In genomic region chr19:15299474-15299873, GRCm38 (mm10) we compare ENCODE assay signal across 9 mouse cellular contexts.
DNase-seq lines count a peak whose midpoint lies in the region; ATAC-seq and TF ChIP-seq lines count a peak whose summit lies in the region.
"Had no signal": no experiment of that assay in that cellular context is flagged by ENCODE, and none has a peak within 500 bp of the region (broad histone marks: within the 10 kb centered on the region; RNA-seq: fewer than 3 reads in every experiment).

No protein-coding gene starts in this region.

- peak; percentile 67 to 69; a peak in 3 of 4 replicates for TF ChIP-seq CTCF in CH12.LX (conservative IDR thresholded peaks at IDR 0.05 in 1 of 2, IDR thresholded peaks at IDR 0.05 in 1 of 2; ENCODE audit: low read depth in 2 of 2, low read length in 2 of 2)

- no peaks in the 10 kb centered on the region for H3K36me3 ChIP-seq in CH12.LX (replicated peaks in 1 of 2; ENCODE audit: control insufficient read depth in 1 of 2, insufficient read depth in 1 of 2, low read length in 1 of 2)

- in situ Hi-C loops in CH12.LX (cut with MboI; ENCODE audit: low pct_ligation_motif_present, low pct_unique_long_range_greater_than_20kb, low sequenced_read_pairs) = no loop called here

- H3K27ac ChIP-seq in CH12.LX (ENCODE audit: insufficient read depth, low read depth) = no peak overlapping the region

- no peaks in the 10 kb centered on the region for H3K79me2 ChIP-seq in CH12.LX (replicated peaks; ENCODE audit: control insufficient read depth, extremely low read depth, insufficient read depth, poor library complexity, severe bottlenecking)

- no peaks in the 10 kb centered on the region for H3K9me3 ChIP-seq in CH12.LX (replicated peaks; ENCODE audit: low read length)

- peak; percentile 18 for TF ChIP-seq RAD21 in CH12.LX (IDR thresholded peaks at IDR 0.05; ENCODE audit: low read depth, low read length)

- no peak for ATAC-seq in cerebellum, adult (ENCODE audit: insufficient number of reproducible peaks, low FRiP score, low TSS enrichment)

- dilution Hi-C loops in CH12.LX (cut with MboI; ENCODE audit: extremely low pct_ligation_motif_present, extremely low pct_unique_long_range_greater_than_20kb, low sequenced_read_pairs) = no loop called here

- no peaks in the 10 kb centered on the region for H3K27me3 ChIP-seq in CH12.LX (replicated peaks)

- H3K4me3 ChIP-seq in CH12.LX (replicated peaks in 1 of 3; ENCODE audit: low read depth in 2 of 3, low read length in 2 of 3, poor library complexity in 1 of 3) = no peak overlapping the region
- H3K4me3 ChIP-seq: erythroblast, embryonic 14.5 days had no signal

- no peak overlapping the region for H3K4me2 ChIP-seq in CH12.LX (ENCODE audit: insufficient read depth, low read depth, poor library complexity, severe bottlenecking)

- H3K9ac ChIP-seq in CH12.LX (ENCODE audit: insufficient read depth, low read depth) = no peak overlapping the region

- DNase-seq in kidney, postnatal 14 days = peak; percentile 1
- DNase-seq in kidney, postnatal 25 days = no peak
- DNase-seq in 3T3-L1 (ENCODE audit: low read depth, low spot score) (peak; percentile 11), CH12.LX (ENCODE audit: extremely low read depth) (peak; percentile 34)
- peak; percentile 39 for DNase-seq in embryo, embryonic 11 days
- no peak for DNase-seq in Muller cell, postnatal 12 days (ENCODE audit: inconsistent ontology term)
- DNase-seq: heart, postnatal 36 days had no signal

- no peak for TF ChIP-seq EP300 in CH12.LX (IDR thresholded peaks at IDR 0.05; ENCODE audit: low read length)

- no peaks in the 10 kb centered on the region for H3K4me1 ChIP-seq in CH12.LX (ENCODE audit: control insufficient read depth in 1 of 2, insufficient read depth in 2 of 2)

- no peak for TF ChIP-seq POLR2A in CH12.LX (IDR thresholded peaks at IDR 0.05; ENCODE audit: low read depth, low read length)

TF ChIP-seq in CH12.LX, 34 proteins besides CTCF, POLR2A, EP300 and RAD21:
- TF ChIP-seq SMC3 (IDR thresholded peaks at IDR 0.05; ENCODE audit: low read depth, low read length) (peak; percentile 56), MEF2A (IDR thresholded peaks at IDR 0.05; ENCODE audit: borderline replicate concordance, low read depth, low read length) (no peak)

Comparison
In these comparisons a context has a peak if more than half of its experiments do, and no peak if none do; other contexts are left out.
1. DNase-seq: peak in kidney, postnatal 14 days (single experiment), 3T3-L1 (single experiment), CH12.LX (single experiment) and embryo, embryonic 11 days (single experiment); none in kidney, postnatal 25 days (0 of 2) and Muller cell, postnatal 12 days (single experiment).